ENCODE assay signal across 9 mouse cellular contexts in the genomic region with DNA sequence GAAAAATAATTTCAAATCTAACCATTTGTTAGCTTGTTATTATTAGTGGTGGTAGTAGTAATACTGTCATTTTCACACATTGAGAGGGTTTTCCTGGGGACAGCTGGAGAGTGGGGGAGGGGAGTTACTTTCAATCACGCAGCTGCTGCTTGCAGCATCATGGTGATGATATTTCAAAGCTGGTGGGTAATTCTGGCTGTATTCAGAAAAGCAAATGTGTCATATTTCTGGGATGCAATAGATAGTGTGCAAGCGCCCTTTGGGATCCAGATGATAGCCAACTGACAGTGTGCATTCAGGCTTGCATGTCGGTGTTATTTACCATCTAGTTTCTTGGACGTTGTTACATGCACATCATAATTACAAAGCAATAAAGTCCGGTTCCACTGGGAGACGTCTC. TPM values are rescaled to one million over a fixed set of nuclear protein-coding genes. Genes with fewer than 3 reads are reported as not detected.
DNase-seq lines count a peak whose midpoint lies in the region; ATAC-seq and TF ChIP-seq lines count a peak whose summit lies in the region.
"Had no signal": no experiment of that assay in that cellular context is flagged by ENCODE, and none has a peak within 500 bp of the region (broad histone marks: within the 10 kb centered on the region; RNA-seq: fewer than 3 reads in every experiment).

No protein-coding gene starts in this region.

- no peaks in the 10 kb centered on the region for H3K36me3 ChIP-seq in forebrain, embryonic 12.5 days (replicated peaks)
- no peaks in the 10 kb centered on the region for H3K36me3 ChIP-seq in neural tube, embryonic 14.5 days (ENCODE audit: control insufficient read depth, insufficient read depth, low read length)
- no peaks in the 10 kb centered on the region for H3K36me3 ChIP-seq in liver, embryonic 11.5 days (ENCODE audit: control insufficient read depth, insufficient read depth, low read length)
- H3K36me3 ChIP-seq: heart, embryonic 13.5 days had no signal

- TF ChIP-seq CTCF in layer of hippocampus, adult 2 months (conservative IDR thresholded peaks at IDR 0.05), result no peak

- H3K4me1 ChIP-seq in forebrain, embryonic 12.5 days, result peaks cover 45% of the 10 kb centered on the region
- peaks cover 29% of the 10 kb centered on the region; the same call in 1 of the 2 replicates for H3K4me1 ChIP-seq in neural tube, embryonic 14.5 days (ENCODE audit: control insufficient read depth, insufficient read depth, low read length)
- H3K4me1 ChIP-seq in liver, embryonic 11.5 days (replicated peaks; ENCODE audit: control insufficient read depth, insufficient read depth, low read length), result no peaks in the 10 kb centered on the region

- H3K4me3 ChIP-seq in forebrain, embryonic 12.5 days (replicated peaks), result no peak overlapping the region
- H3K4me3 ChIP-seq in layer of hippocampus, adult 2 months, result peak overlapping the region; percentile 28
- no peak overlapping the region; the same call in 1 of the 2 replicates for H3K4me3 ChIP-seq in neural tube, embryonic 14.5 days (ENCODE audit: low read depth, low read length)
- no peak overlapping the region for H3K4me3 ChIP-seq in liver, embryonic 11.5 days (ENCODE audit: low read depth, low read length)
- H3K4me3 ChIP-seq: heart, embryonic 13.5 days had no signal

- H3K9ac ChIP-seq in forebrain, embryonic 12.5 days, result no peak overlapping the region
- H3K9ac ChIP-seq in neural tube, embryonic 14.5 days (replicated peaks; ENCODE audit: low read depth, low read length), result 0 out of 2 replicates have a peak overlapping the region, but pooled peaks have one; percentile 29
- H3K9ac ChIP-seq in liver, embryonic 11.5 days (ENCODE audit: low read depth, low read length), result no peak overlapping the region
- H3K9ac ChIP-seq: heart, embryonic 13.5 days had no signal

- H3K4me2 ChIP-seq in forebrain, embryonic 12.5 days, result peak overlapping the region; percentile 21
- H3K4me2 ChIP-seq in neural tube, embryonic 14.5 days (ENCODE audit: low read depth, low read length), result peak overlapping the region; percentile 39
- no peak overlapping the region for H3K4me2 ChIP-seq in liver, embryonic 11.5 days
- H3K4me2 ChIP-seq: heart, embryonic 13.5 days had no signal

- H3K27me3 ChIP-seq in forebrain, embryonic 12.5 days, result no peaks in the 10 kb centered on the region
- H3K27me3 ChIP-seq in neural tube, embryonic 14.5 days (ENCODE audit: control insufficient read depth, insufficient read depth, low read length), result no peaks in the 10 kb centered on the region
- no peaks in the 10 kb centered on the region for H3K27me3 ChIP-seq in liver, embryonic 11.5 days (replicated peaks; ENCODE audit: control insufficient read depth, insufficient read depth, low read length)
- H3K27me3 ChIP-seq: heart, embryonic 13.5 days had no signal

- 53% methylated on average over 6 of the region's 6 CpGs for WGBS in forebrain, embryonic 12.5 days
- 22% methylated on average over 6 of the region's 6 CpGs for WGBS in neural tube, embryonic 14.5 days
- 85% methylated on average over 6 of the region's 6 CpGs for WGBS in liver, embryonic 11.5 days

- peak overlapping the region; percentile 79 for H3K27ac ChIP-seq in forebrain, embryonic 12.5 days
- H3K27ac ChIP-seq in layer of hippocampus, adult 2 months, result peak overlapping the region; percentile 63
- peak overlapping the region; percentile 24 for H3K27ac ChIP-seq in neural tube, embryonic 14.5 days (ENCODE audit: low read depth, low read length)
- H3K27ac ChIP-seq in liver, embryonic 11.5 days (ENCODE audit: low read depth, low read length), result no peak overlapping the region
- H3K27ac ChIP-seq: heart, embryonic 13.5 days had no signal

- no peaks in the 10 kb centered on the region for H3K9me3 ChIP-seq in forebrain, embryonic 12.5 days
- no peaks in the 10 kb centered on the region for H3K9me3 ChIP-seq in neural tube, embryonic 14.5 days (ENCODE audit: control insufficient read depth, low read length)
- H3K9me3 ChIP-seq in liver, embryonic 11.5 days (ENCODE audit: control insufficient read depth, low read length), result no peaks in the 10 kb centered on the region
- H3K9me3 ChIP-seq: heart, embryonic 13.5 days had no signal

- intact Hi-C loops in left cerebral cortex, postnatal 36 days (cut with DNase I), result no loop called here

- ATAC-seq in forebrain, embryonic 12.5 days (ENCODE audit: low FRiP score), result 0 out of 2 replicates have a peak, but pooled peaks have one; percentile 16
- peak; percentile 6; the same call in 1 of the 2 replicates for ATAC-seq in neural tube, embryonic 14.5 days (ENCODE audit: low read depth)
- no peak for ATAC-seq in liver, embryonic 11.5 days (replicated peaks; ENCODE audit: low FRiP score)

- DNase-seq in left cerebral cortex, adult 9 months (ENCODE audit: low spot score in 2 of 2), result peak; percentile 3 to 9
- no peak for DNase-seq in left cerebral cortex, postnatal 36 days (ENCODE audit: low spot score in 2 of 2)
- DNase-seq in layer of hippocampus, adult 2 months (ENCODE audit: low spot score in 2 of 2), result peak; percentile 64 to 66
- no peak for DNase-seq in yolk sac, embryonic 10.5 days (ENCODE audit: low spot score)
- DNase-seq in heart, adult 9 months (ENCODE audit: low spot score in 2 of 2), result no peak
- DNase-seq in liver, embryonic 11.5 days (ENCODE audit: low spot score), result no peak

RNA-seq across cellular contexts. Expression of a gene that starts 4.2 kb away (rescaled TPM):
- total RNA-seq in left cerebral cortex, postnatal 36 days (2021), result 1 to 10 TPM; 6.6 to 7.7 TPM
- 8.9 and 10.4 TPM in 2 replicates for polyA plus RNA-seq in forebrain, embryonic 12.5 days (2016; fragmentation: Nextera tagmentation; extraction: Ambion mirVana)
- 1 to 10 TPM; 7.4 to 7.6 TPM for total RNA-seq in layer of hippocampus, adult 2 months (2021)
- polyA plus RNA-seq in neural tube, embryonic 14.5 days (2014; fragmentation: Nextera tagmentation; extraction: Ambion mirVana), result 2.7 and 3.2 TPM in 2 replicates
- polyA plus RNA-seq in liver, embryonic 11.5 days (2014; fragmentation: Nextera tagmentation; extraction: Ambion mirVana), result 10.9 and 12.1 TPM in 2 replicates

RNA-seq across cellular contexts. Expression of a gene that starts 29.2 kb away (rescaled TPM):
- total RNA-seq in left cerebral cortex, postnatal 36 days (2021), result 10 to 100 TPM; 16.1 to 16.3 TPM
- 17.8 and 18.3 TPM in 2 replicates for polyA plus RNA-seq in forebrain, embryonic 12.5 days (2016; fragmentation: Nextera tagmentation; extraction: Ambion mirVana)
- total RNA-seq in layer of hippocampus, adult 2 months (2021), result 10 to 100 TPM; 17.8 to 17.9 TPM
- 9.4 and 11.4 TPM in 2 replicates for polyA plus RNA-seq in neural tube, embryonic 14.5 days (2014; fragmentation: Nextera tagmentation; extraction: Ambion mirVana)
- 3.6 and 4.1 TPM in 2 replicates for polyA plus RNA-seq in liver, embryonic 11.5 days (2014; fragmentation: Nextera tagmentation; extraction: Ambion mirVana)

Comparison
In these comparisons a context has a peak if more than half of its experiments do, and no peak if none do; other contexts are left out.
1. DNase-seq: peak in left cerebral cortex, adult 9 months (2 of 2) and layer of hippocampus, adult 2 months (2 of 2); none in left cerebral cortex, postnatal 36 days (0 of 2), yolk sac, embryonic 10.5 days (single experiment), heart, adult 9 months (0 of 2) and liver, embryonic 11.5 days (single experiment).